Mouse (Mus musculus): ENCODE data around the gene Umod.

- no peak for TF ChIP-seq CTCF (IDR thresholded peaks at IDR 0.05; ENCODE audit: control insufficient read depth, insufficient read depth, low read length)
- no peak for TF ChIP-seq POLR2A (IDR thresholded peaks at IDR 0.05; ENCODE audit: borderline replicate concordance, control insufficient read depth, low read depth, low read length)
These were observed 24.9 kb downstream of the Umod start for GRCm38 (mm10) chr7:119454192-119454591.
